Mouse (Mus musculus) granulocyte monocyte progenitor cell, adult 5-6 weeks (primary cell): ENCODE measurements around the gene Abca5. TPM values are rescaled to one million over a fixed set of nuclear protein-coding genes. Genes with fewer than 3 reads are reported as not detected.
"Not testable (repeated sequence)": the region's sequence is repeated elsewhere in the genome, so short reads cannot be mapped to it uniquely, and the experiment has no call there.

ENCODE experiments used
- ATAC-seq: replicated peaks from 2 replicates; pipeline ENCODE4 v1.8.0; 2016; ENCODE audit warnings: mild to moderate bottlenecking, moderate TSS enrichment, inconsistent platforms; ENCODE audit not compliant: poor library complexity, severe bottlenecking
- total RNA-seq, 2 experiments: library from RNA; stranded (forward) in 1 of 2; stranded (reverse) in 1 of 2; fragments of 200-712, 200-1000 nt in 1 of 2; fragments of >200 nt in 1 of 2; fragmentation: Nextera tagmentation in 1 of 2; gene quantifications; 2 replicates each; pipeline ENCODE4 v1.2.3; 2014 to 2017

Gene Abca5
- total RNA-seq (2014; fragmentation: Nextera tagmentation) (not detected in 2 replicates), total RNA-seq (2017) (0.41 TPM in 1 of 2 replicates, not detected in the other)

GRCm38 (mm10) chr11:110337289-110338245, at the start of gene Abca5:
Gene Abca5, minus strand, starts transcription at chr11:110337716.
- peak; percentile 94 for ATAC-seq

GRCm38 (mm10) chr11:110385487-110385886, 48.0 kb upstream of the Abca5 start:
- no peak for ATAC-seq

GRCm38 (mm10) chr11:110380310-110380668, 42.8 kb upstream of the Abca5 start:
- ATAC-seq, result peak; percentile 72

GRCm38 (mm10) chr11:110379661-110380309, 42.3 kb upstream of the Abca5 start:
- peak; percentile 92 for ATAC-seq

GRCm38 (mm10) chr11:110374036-110374435, 36.5 kb upstream of the Abca5 start:
- ATAC-seq, result no peak

- peak; percentile 90 for ATAC-seq
Measured at GRCm38 (mm10) chr11:110372266-110372954, 34.9 kb upstream of the Abca5 start.

- ATAC-seq, result no peak
Measured at GRCm38 (mm10) chr11:110371827-110372226, 34.3 kb upstream of the Abca5 start.

- peak; percentile 10; the same call in 1 of the 2 replicates for ATAC-seq
Measured at GRCm38 (mm10) chr11:110369312-110370019, 31.9 kb upstream of the Abca5 start.

GRCm38 (mm10) chr11:110367638-110368037, 30.1 kb upstream of the Abca5 start:
- ATAC-seq, result no peak

GRCm38 (mm10) chr11:110366902-110367301, 29.4 kb upstream of the Abca5 start:
- no peak; the same call in 1 of the 2 replicates for ATAC-seq

- peak; percentile 85 for ATAC-seq
Measured at GRCm38 (mm10) chr11:110365016-110365415, 27.5 kb upstream of the Abca5 start.

GRCm38 (mm10) chr11:110357756-110358551, 20.4 kb upstream of the Abca5 start:
- peak; percentile 86 for ATAC-seq

- ATAC-seq, result not testable (repeated sequence)
Measured at GRCm38 (mm10) chr11:110355131-110355530, 17.6 kb upstream of the Abca5 start.

GRCm38 (mm10) chr11:110354261-110354660, 16.7 kb upstream of the Abca5 start:
- ATAC-seq, result no peak

GRCm38 (mm10) chr11:110348170-110348569, 10.7 kb upstream of the Abca5 start:
- no peak for ATAC-seq

GRCm38 (mm10) chr11:110347768-110348167, 10.3 kb upstream of the Abca5 start:
- ATAC-seq, result no peak

- peak; percentile 47 for ATAC-seq
Measured at GRCm38 (mm10) chr11:110336814-110337288, 665 bp downstream of the Abca5 start.

GRCm38 (mm10) chr11:110330093-110330492, 7.4 kb downstream of the Abca5 start:
- ATAC-seq, result no peak

- ATAC-seq, result no peak
Measured at GRCm38 (mm10) chr11:110322266-110322665, 15.2 kb downstream of the Abca5 start.
